Mouse (Mus musculus) olfactory bulb, adult 2 months (tissue): ENCODE results near the gene Wnt9b. TPM values are rescaled to one million over a fixed set of nuclear protein-coding genes. Genes with fewer than 3 reads are reported as not detected.
A peak's percentile ranks its signal among the peaks of the same experiment; 100 is the strongest.

Experiments
- H3K27ac ChIP-seq: fragments of 200-500 bp; 2 replicates; pipeline ENCODE4 v1.5.1; 2012; ENCODE audit warnings: low read depth, low read length; ENCODE audit not compliant: insufficient read depth
- H3K4me1 ChIP-seq: fragments of 200-500 bp; 2 replicates; pipeline ENCODE4 v1.6.1; 2012; ENCODE audit warnings: low read length; ENCODE audit not compliant: control insufficient read depth, insufficient read depth
- H3K4me3 ChIP-seq: fragments of 200-500 bp; 2 replicates; pipeline ENCODE4 v1.5.1; 2012; ENCODE audit warnings: mild to moderate bottlenecking, low read depth, low read length, moderate library complexity; ENCODE audit not compliant: insufficient read depth
- CTCF ChIP-seq: fragments of 200-500 bp; IDR thresholded peaks from 2 replicates; pipeline ENCODE4 v1.5.1; 2012; ENCODE audit warnings: low read depth, mild to moderate bottlenecking, low read length, moderate library complexity; ENCODE audit not compliant: insufficient read depth
- POLR2A ChIP-seq: fragments of 200-500 bp; IDR thresholded peaks from 2 replicates; pipeline ENCODE4 v1.6.1; 2012; ENCODE audit warnings: mild to moderate bottlenecking, low read depth, low read length, moderate library complexity; ENCODE audit not compliant: insufficient read depth
- WGBS: fragments of 180-500 bp; shearing (Covaris S2); methylation state at CpG from one replicate; pipeline ENCODE4 v1.1.7; 2018; 5-methylcytosine and 5-hydroxymethylcytosine counted together
- polyA plus RNA-seq: library from polyadenylated mRNA; stranded (reverse); fragments of >200 nt; gene quantifications from 2 replicates; pipeline ENCODE4 v1.2.4, GENCODE M21; 2012; ENCODE audit warnings: low replicate concordance; ENCODE audit not compliant: missing spikeins, insufficient read depth, insufficient read length

Wnt9b gene
- not detected in 2 replicates for polyA plus RNA-seq

- Histone ChIP-seq H3K27ac (no peak within 1 kb of the TSS), H3K4me1 (peaks cover 11% of the 10 kb centered on the region), H3K4me3 (peak within 1 kb of the TSS; percentile 44)
- TF ChIP-seq CTCF: no peak
- TF ChIP-seq POLR2A: no peak
- 2% methylated on average over 68 of the region's 68 CpGs for WGBS
Measured at GRCm38 (mm10) chr11:103749306-103750089, at the start of gene Wnt9b. Gene Wnt9b, minus strand, starts transcription at chr11:103749821.

GRCm38 (mm10) chr11:103789951-103790350 lies 40.3 kb upstream of the Wnt9b start:
- Histone ChIP-seq H3K4me3 (no peak overlapping the region), H3K27ac (no peak overlapping the region), H3K4me1 (peaks cover 9% of the 10 kb centered on the region)
- WGBS: 50% methylated on average over 5 of the region's 5 CpGs
- TF ChIP-seq POLR2A: no peak
- no peak for TF ChIP-seq CTCF

- no peak for TF ChIP-seq CTCF
- TF ChIP-seq POLR2A: no peak
- H3K4me1 ChIP-seq: peaks cover 10% of the 10 kb centered on the region
- WGBS: 43% methylated on average over 9 of the region's 9 CpGs
- H3K27ac ChIP-seq: 0 out of 2 replicates have a peak overlapping the region, but pooled peaks have one; percentile 8
- H3K4me3 ChIP-seq: no peak overlapping the region
Measured at GRCm38 (mm10) chr11:103780152-103780551, 30.5 kb upstream of the Wnt9b start.

GRCm38 (mm10) chr11:103774228-103774530 lies 24.6 kb upstream of the Wnt9b start:
- Histone ChIP-seq H3K27ac (no peak overlapping the region), H3K4me3 (peak overlapping the region; percentile 21; the same call in 1 of the 2 replicates), H3K4me1 (peaks cover 26% of the 10 kb centered on the region)
- WGBS: 8% methylated on average over 19 of the region's 19 CpGs
- TF ChIP-seq CTCF: no peak
- TF ChIP-seq POLR2A: no peak

GRCm38 (mm10) chr11:103773387-103774227 lies 24.0 kb upstream of the Wnt9b start, which contains the start of gene Wnt3:
Gene Wnt3, plus strand, starts transcription at chr11:103774150.
- WGBS: 2% methylated on average over 60 of the region's 60 CpGs
- TF ChIP-seq POLR2A: no peak
- TF ChIP-seq CTCF: no peak
- peaks cover 26% of the 10 kb centered on the region for H3K4me1 ChIP-seq
- H3K27ac ChIP-seq: no peak within 1 kb of the TSS
- H3K4me3 ChIP-seq: peak within 1 kb of the TSS; percentile 21

GRCm38 (mm10) chr11:103772505-103773386 lies 23.1 kb upstream of the Wnt9b start:
- Histone ChIP-seq H3K27ac (no peak overlapping the region), H3K4me1 (peaks cover 26% of the 10 kb centered on the region), H3K4me3 (no peak overlapping the region)
- TF ChIP-seq CTCF (no peak), POLR2A (no peak)
- WGBS: 15% methylated on average over 23 of the region's 23 CpGs

GRCm38 (mm10) chr11:103771160-103771817 lies 21.7 kb upstream of the Wnt9b start:
- peaks cover 26% of the 10 kb centered on the region for H3K4me1 ChIP-seq
- 8% methylated on average over 19 of the region's 19 CpGs for WGBS
- no peak overlapping the region for H3K4me3 ChIP-seq
- no peak overlapping the region for H3K27ac ChIP-seq
- TF ChIP-seq POLR2A (no peak), CTCF (no peak)

GRCm38 (mm10) chr11:103765556-103766011 lies 16.0 kb upstream of the Wnt9b start:
- Histone ChIP-seq H3K4me3 (no peak overlapping the region), H3K27ac (no peak overlapping the region), H3K4me1 (peaks cover 10% of the 10 kb centered on the region)
- no peak for TF ChIP-seq CTCF
- 22% methylated on average over 6 of the region's 6 CpGs for WGBS
